Mouse (Mus musculus) embryonic facial prominence, embryonic 13.5 days (tissue): ENCODE measurements at regions not wholly inside any gene's neighbourhood (a gene's known extent, or its start where the extent isn't known, plus 50 kb on each side); places are given as distances from the start of the nearest gene placed in this dataset.

Experiments used
- ATAC-seq: fragments of 200-750 bp; cut with Nextera tagmentation; 2 replicates; pipeline ENCODE4 v1.8.0; 2017; ENCODE audit warnings: low read depth; ENCODE audit not compliant: insufficient number of reproducible peaks, insufficient read depth, low FRiP score, low TSS enrichment
- H3K27ac ChIP-seq: fragments of 300-500 bp; sonication (generic); 2 replicates; pipeline ENCODE4 v1.5.1; 2015; ENCODE audit warnings: moderate library complexity, mild to moderate bottlenecking, inconsistent platforms
- H3K27me3 ChIP-seq: fragments of 300-500 bp; sonication (generic); 2 replicates; pipeline ENCODE4 v1.6.1; 2015; ENCODE audit warnings: mild to moderate bottlenecking, inconsistent platforms
- H3K36me3 ChIP-seq: fragments of 300-500 bp; sonication (generic); 2 replicates; pipeline ENCODE4 v1.6.1; 2015; ENCODE audit warnings: mild to moderate bottlenecking, inconsistent platforms
- H3K4me1 ChIP-seq: fragments of 300-500 bp; sonication (generic); 2 replicates; pipeline ENCODE4 v1.6.1; 2015; ENCODE audit warnings: inconsistent platforms
- H3K4me2 ChIP-seq: fragments of 300-500 bp; sonication (generic); 2 replicates; pipeline ENCODE4 v1.6.1; 2015; ENCODE audit warnings: moderate library complexity, mild to moderate bottlenecking, inconsistent platforms
- H3K4me3 ChIP-seq: fragments of 300-500 bp; sonication (generic); 2 replicates; pipeline ENCODE4 v1.5.1; 2015; ENCODE audit warnings: mild to moderate bottlenecking, inconsistent platforms
- H3K9ac ChIP-seq: fragments of 300-500 bp; sonication (generic); 2 replicates; pipeline ENCODE4 v1.6.1; 2015; ENCODE audit warnings: mild to moderate bottlenecking, inconsistent platforms
- H3K9me3 ChIP-seq: fragments of 300-500 bp; sonication (generic); 2 replicates; pipeline ENCODE4 v1.6.1; 2016; ENCODE audit warnings: inconsistent platforms
- WGBS: fragments of 180-500 bp; shearing (Covaris S2); methylation state at CpG from one replicate; pipeline ENCODE4 v1.1.7; 2015; ENCODE audit warnings: mixed read lengths; 5-methylcytosine and 5-hydroxymethylcytosine counted together

DNA sequence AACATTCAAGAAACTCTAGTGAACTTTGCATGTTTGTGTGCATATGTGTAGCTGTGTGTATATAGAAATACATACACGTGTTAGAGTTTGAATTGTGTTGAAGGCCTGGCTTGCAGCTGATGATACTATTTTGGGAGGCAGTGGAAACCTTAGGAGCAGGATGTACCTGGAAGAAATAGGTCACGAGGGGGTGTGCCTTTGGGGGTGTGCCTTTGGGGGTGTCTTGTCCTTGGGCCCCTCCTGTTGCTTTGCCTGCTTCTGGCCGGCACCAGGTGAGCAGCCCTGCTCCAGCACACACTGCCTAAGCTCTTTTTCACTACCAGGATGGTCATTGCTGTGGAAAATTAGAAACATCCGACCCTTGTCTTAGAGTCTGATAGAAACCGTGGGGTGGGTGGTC is 56.0 kb upstream of the Ppp2r5a start:
- H3K4me1 ChIP-seq = peaks cover 22% of the 10 kb centered on the region
- no peak overlapping the region for H3K4me2 ChIP-seq
- H3K27ac ChIP-seq = no peak overlapping the region
- ATAC-seq = no peak
- H3K9me3 ChIP-seq = no peaks in the 10 kb centered on the region
- H3K27me3 ChIP-seq = no peaks in the 10 kb centered on the region
- no peak overlapping the region for H3K4me3 ChIP-seq
- H3K36me3 ChIP-seq = no peaks in the 10 kb centered on the region
- H3K9ac ChIP-seq = no peak overlapping the region
- WGBS = 70% methylated on average over 5 of the region's 5 CpGs

DNA sequence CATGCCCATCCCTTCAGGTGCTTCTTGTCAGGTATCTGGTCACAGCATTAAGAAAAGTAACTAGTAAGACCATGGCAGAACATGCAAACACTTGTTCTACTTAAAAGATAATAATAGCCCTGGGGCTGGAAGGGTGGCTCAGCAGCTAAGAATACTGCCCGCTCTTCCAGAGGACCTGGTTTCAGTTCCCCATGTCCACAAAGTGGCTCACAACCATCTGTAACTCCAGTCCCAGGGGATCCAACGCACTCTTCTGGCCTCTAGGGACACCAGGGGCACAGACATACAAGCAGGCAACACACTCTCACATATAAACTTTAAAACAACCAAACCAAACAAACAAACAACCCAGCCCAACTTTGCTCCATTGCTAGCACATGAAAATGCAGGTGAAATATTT is 55.2 kb upstream of the Ppp2r5a start:
- H3K27ac ChIP-seq = peak overlapping the region; percentile 28; the same call in 1 of the 2 replicates
- H3K4me2 ChIP-seq = no peak overlapping the region
- H3K9me3 ChIP-seq = no peaks in the 10 kb centered on the region
- 58% methylated on average over 2 of the region's 2 CpGs for WGBS
- no peak overlapping the region for H3K9ac ChIP-seq
- H3K36me3 ChIP-seq = no peaks in the 10 kb centered on the region
- ATAC-seq = no peak
- no peak overlapping the region for H3K4me3 ChIP-seq
- peaks cover 30% of the 10 kb centered on the region for H3K4me1 ChIP-seq
- H3K27me3 ChIP-seq = no peaks in the 10 kb centered on the region

DNA sequence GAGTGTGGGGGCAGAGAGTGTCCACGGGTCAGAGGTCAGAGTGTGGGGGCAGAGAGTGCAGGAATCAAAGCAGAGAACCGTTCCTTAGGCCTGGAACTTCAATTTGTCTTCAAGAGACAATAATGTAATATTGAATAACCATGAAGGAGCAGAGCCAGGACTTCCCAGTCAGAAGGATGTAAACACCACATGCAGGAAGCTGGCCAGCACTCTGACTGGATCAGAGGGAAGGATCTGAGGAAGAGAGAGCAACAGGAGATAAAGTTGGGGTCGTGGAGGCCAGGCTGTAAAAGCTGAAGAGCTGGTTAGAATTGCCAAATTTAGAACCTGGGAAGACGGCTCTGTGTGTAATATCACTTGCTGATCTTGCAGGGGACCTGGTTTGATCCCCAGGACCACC is 54.0 kb upstream of the Ppp2r5a start:
- H3K4me3 ChIP-seq = no peak overlapping the region
- ATAC-seq = no peak
- H3K27ac ChIP-seq = no peak overlapping the region
- no peak overlapping the region for H3K9ac ChIP-seq
- H3K27me3 ChIP-seq = no peaks in the 10 kb centered on the region
- WGBS = 74% methylated on average over 4 of the region's 4 CpGs
- peaks cover 26% of the 10 kb centered on the region for H3K4me1 ChIP-seq
- no peak overlapping the region for H3K4me2 ChIP-seq
- H3K36me3 ChIP-seq = no peaks in the 10 kb centered on the region
- no peaks in the 10 kb centered on the region for H3K9me3 ChIP-seq

DNA sequence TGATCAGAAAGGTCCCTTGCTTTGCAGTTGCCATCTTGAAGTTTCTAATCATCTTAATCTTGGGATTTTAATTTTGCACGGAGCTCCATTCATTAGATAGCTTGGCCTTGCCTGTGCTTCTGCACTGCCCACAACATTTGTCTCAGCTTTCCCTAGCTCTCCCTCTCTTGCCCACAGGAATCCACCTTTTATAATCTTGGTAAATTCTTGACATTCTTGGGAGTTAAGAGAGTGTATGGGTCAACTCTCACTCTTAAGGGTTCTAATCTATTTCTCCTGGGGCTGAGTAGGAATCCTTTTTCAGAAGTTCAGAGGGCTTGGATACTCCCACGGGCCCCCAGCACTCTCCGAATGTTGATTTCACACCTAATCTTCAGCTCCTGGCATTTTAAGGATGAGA is 51.5 kb upstream of the Ppp2r5a start:
- Histone ChIP-seq H3K4me1 (peaks cover 18% of the 10 kb centered on the region), H3K36me3 (no peaks in the 10 kb centered on the region), H3K4me3 (no peak overlapping the region), H3K27ac (peak overlapping the region; percentile 23; the same call in 1 of the 2 replicates), H3K27me3 (no peaks in the 10 kb centered on the region), H3K9ac (no peak overlapping the region), H3K9me3 (no peaks in the 10 kb centered on the region), H3K4me2 (no peak overlapping the region)
- ATAC-seq = no peak
- 16% methylated on average over 3 of the region's 3 CpGs for WGBS

DNA sequence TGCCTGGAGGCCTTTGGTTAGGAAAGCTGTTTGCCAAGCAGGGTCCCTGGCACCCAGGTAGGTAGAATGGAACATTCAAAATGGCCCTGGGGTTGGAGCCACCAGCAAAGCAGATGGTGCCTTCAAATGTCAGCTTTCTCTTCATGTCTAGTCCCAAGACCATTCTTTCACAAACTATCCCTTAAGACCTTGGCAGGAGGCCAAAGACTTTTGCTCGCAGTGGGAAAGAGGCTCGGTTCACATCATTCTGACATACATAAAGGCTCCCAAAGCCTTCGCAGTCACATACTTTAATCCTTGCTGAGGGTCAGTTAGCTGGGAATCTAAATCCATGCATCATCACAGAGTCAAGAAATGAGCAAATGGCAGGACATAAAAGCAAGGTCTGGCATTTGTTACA is 50.5 kb upstream of the Ppp2r5a start:
- H3K9ac ChIP-seq = no peak overlapping the region
- ATAC-seq = no peak
- H3K27me3 ChIP-seq = no peaks in the 10 kb centered on the region
- H3K4me3 ChIP-seq = no peak overlapping the region
- no peaks in the 10 kb centered on the region for H3K36me3 ChIP-seq
- peaks cover 18% of the 10 kb centered on the region for H3K4me1 ChIP-seq
- WGBS = 40% methylated on average over 3 of the region's 3 CpGs
- no peaks in the 10 kb centered on the region for H3K9me3 ChIP-seq
- H3K27ac ChIP-seq = no peak overlapping the region
- no peak overlapping the region for H3K4me2 ChIP-seq
